Mouse (Mus musculus): ENCODE data around the gene Clspn. TPM values are rescaled to one million over a fixed set of nuclear protein-coding genes. Genes with fewer than 3 reads are reported as not detected.
"Not testable (repeated sequence)": the region's sequence is repeated elsewhere in the genome, so short reads cannot be mapped to it uniquely, and the experiment has no call there.

Clspn gene
- polyA plus RNA-seq, 1 experiment from 2014 or later, result 8.1 TPM

DNA sequence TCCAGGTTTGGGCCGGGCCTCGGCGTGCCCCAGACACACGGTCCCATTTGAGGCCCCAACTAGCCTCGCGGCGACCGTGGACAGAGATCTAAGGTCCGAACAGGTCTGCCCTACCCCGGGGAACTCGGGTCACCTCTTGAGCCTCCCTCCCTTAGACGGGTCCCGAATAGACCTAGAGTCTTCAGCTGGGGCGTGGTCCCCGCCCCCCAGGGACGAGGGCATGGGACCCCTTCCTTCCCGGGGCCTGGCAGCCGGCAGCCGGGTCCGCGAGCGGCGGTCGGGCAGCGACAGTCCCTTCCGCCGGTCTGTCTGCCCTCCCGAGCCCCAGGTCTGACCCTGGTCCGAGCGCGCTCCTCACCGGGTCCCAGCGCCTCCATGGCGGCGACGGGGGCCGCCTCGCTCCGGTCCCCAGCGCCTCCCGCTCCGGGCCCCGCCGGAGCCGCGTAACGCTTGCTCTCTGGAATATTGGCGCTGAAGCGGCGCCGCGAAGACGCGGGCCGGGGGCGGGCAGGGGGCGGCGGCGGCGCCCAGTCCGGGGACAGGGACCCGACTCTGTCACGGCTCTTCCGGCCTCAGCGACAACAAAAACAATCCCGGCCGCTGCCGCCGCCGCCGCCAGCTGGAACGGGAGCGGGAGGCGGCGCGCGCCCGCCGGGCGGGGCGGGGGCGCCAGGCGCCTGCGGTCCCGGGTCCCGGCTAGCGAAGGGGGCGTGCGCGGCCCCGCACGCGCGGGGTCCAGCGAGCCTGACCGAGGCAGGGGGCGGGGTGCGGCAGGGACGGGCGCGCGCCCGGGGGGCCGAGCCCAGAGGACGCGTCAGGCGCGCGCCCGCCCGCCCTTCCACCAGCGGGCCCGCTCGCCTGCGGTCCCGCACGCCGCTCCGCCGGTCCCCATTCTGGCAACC lies 23.7 kb upstream of the Clspn start, which contains the start of gene Ago4:
TSS of gene Ago4 (minus strand) at position 646 of the 902 bp plus-strand sequence.
- ATAC-seq (ENCODE audit: low FRiP score, low TSS enrichment), result peak; percentile 90
- H3K27me3 ChIP-seq (ENCODE audit: control insufficient read depth, insufficient read depth, low read length), result no peaks in the 10 kb centered on the region

DNA sequence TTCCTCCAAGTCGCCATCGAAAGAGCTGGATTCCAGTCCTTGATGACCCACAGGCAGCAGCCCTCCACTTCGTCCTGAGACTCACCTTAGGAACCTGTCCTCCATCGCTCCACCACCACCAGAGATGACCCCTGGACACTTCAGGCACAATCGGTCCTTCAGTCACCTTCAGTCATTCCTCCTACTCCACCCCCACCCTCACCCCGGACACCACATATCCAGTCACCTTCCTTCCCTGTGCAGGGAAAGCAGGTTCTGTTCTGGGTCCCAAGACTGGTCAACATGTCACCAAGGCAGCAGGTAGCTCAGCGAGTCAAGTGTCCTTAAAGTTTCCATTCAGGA lies 23.0 kb upstream of the Clspn start:
- peak overlapping the region; percentile 96 for H3K4me3 ChIP-seq (replicated peaks; ENCODE audit: low read depth, low read length)
- WGBS, result 8% methylated on average over 7 of the region's 7 CpGs
- no peaks in the 10 kb centered on the region for H3K27me3 ChIP-seq (ENCODE audit: control insufficient read depth, insufficient read depth, low read length)
- H3K4me2 ChIP-seq (ENCODE audit: low read length), result peak overlapping the region; percentile 86
- no peaks in the 10 kb centered on the region for H3K9me3 ChIP-seq (ENCODE audit: control insufficient read depth, low read length)
- DNase-seq (no peak), ATAC-seq (ENCODE audit: low FRiP score, low TSS enrichment) (peak; percentile 67)
- peak overlapping the region; percentile 88 for H3K27ac ChIP-seq (replicated peaks; ENCODE audit: low read depth, low read length)
- H3K36me3 ChIP-seq (ENCODE audit: control insufficient read depth, insufficient read depth, low read length), result no peaks in the 10 kb centered on the region
- peak overlapping the region; percentile 95 for H3K9ac ChIP-seq (replicated peaks; ENCODE audit: low read length)
- H3K4me1 ChIP-seq (ENCODE audit: control insufficient read depth, insufficient read depth, low read length), result peaks cover 13% of the 10 kb centered on the region

More for the DNA sequence above, 23.7 kb upstream of the Clspn start, which contains the start of gene Ago4:
- peak; percentile 94 for DNase-seq
- H3K9me3 ChIP-seq (ENCODE audit: control insufficient read depth, low read length), result no peaks in the 10 kb centered on the region
- peak within 1 kb of the TSS; percentile 96 for H3K4me3 ChIP-seq (replicated peaks; ENCODE audit: low read depth, low read length)
- WGBS, result under 1% methylated on average over 110 of the region's 120 CpGs
- H3K27ac ChIP-seq (replicated peaks; ENCODE audit: low read depth, low read length), result peak within 1 kb of the TSS; percentile 88
- peaks cover 13% of the 10 kb centered on the region for H3K4me1 ChIP-seq (ENCODE audit: control insufficient read depth, insufficient read depth, low read length)
- no peaks in the 10 kb centered on the region for H3K36me3 ChIP-seq (ENCODE audit: control insufficient read depth, insufficient read depth, low read length)
- H3K9ac ChIP-seq (replicated peaks; ENCODE audit: low read length), result peak within 1 kb of the TSS; percentile 95
- H3K4me2 ChIP-seq (ENCODE audit: low read length), result peak within 1 kb of the TSS; percentile 86

GRCm38 (mm10) chr4:126535631-126536030 lies 21.1 kb upstream of the Clspn start:
- WGBS, result 95% methylated on average over 7 of the region's 7 CpGs

DNA sequence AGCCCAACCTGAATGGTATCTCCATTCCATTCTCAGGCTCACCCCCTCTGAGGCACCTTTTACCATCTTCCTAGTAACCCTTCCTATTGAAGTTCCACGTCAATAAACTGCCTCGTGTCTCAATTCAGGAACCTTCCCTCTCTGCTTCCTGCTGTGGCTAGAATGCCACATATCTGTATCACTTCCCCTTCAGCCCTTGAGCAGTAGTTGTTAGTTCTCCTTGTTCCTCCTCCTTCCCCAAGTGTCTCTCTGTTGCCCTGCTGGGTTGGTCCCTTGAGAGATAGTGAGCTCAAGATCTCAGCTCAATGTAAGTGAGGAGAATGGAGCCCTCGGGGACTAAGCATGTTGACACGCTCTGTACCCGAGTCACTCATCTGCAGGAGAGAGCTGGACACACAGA lies 19.9 kb upstream of the Clspn start:
- ATAC-seq (ENCODE audit: low FRiP score, low TSS enrichment) (no peak), DNase-seq (no peak)
- H3K27me3 ChIP-seq (ENCODE audit: control insufficient read depth, insufficient read depth, low read length), result no peaks in the 10 kb centered on the region
- no peaks in the 10 kb centered on the region for H3K36me3 ChIP-seq (ENCODE audit: control insufficient read depth, insufficient read depth, low read length)
- no peak overlapping the region for H3K4me3 ChIP-seq (replicated peaks; ENCODE audit: low read depth, low read length)
- no peaks in the 10 kb centered on the region for H3K9me3 ChIP-seq (ENCODE audit: control insufficient read depth, low read length)
- no peak overlapping the region for H3K9ac ChIP-seq (replicated peaks; ENCODE audit: low read length)
- WGBS, result 74% methylated on average over 5 of the region's 5 CpGs
- H3K4me2 ChIP-seq (ENCODE audit: low read length), result no peak overlapping the region
- no peak overlapping the region for H3K27ac ChIP-seq (replicated peaks; ENCODE audit: low read depth, low read length)
- H3K4me1 ChIP-seq (ENCODE audit: control insufficient read depth, insufficient read depth, low read length), result peaks cover 6% of the 10 kb centered on the region

More at GRCm38 (mm10) chr4:126535631-126536030, 21.1 kb upstream of the Clspn start:
- not testable (repeated sequence) for DNase-seq; ATAC-seq (ENCODE audit: low FRiP score, low TSS enrichment); H3K9me3 ChIP-seq (ENCODE audit: control insufficient read depth, low read length); H3K27me3 ChIP-seq (ENCODE audit: control insufficient read depth, insufficient read depth, low read length); H3K27ac ChIP-seq (replicated peaks; ENCODE audit: low read depth, low read length); H3K4me2 ChIP-seq (ENCODE audit: low read length); H3K9ac ChIP-seq (replicated peaks; ENCODE audit: low read length); H3K4me3 ChIP-seq (replicated peaks; ENCODE audit: low read depth, low read length); H3K36me3 ChIP-seq (ENCODE audit: control insufficient read depth, insufficient read depth, low read length)
- peaks cover 13% of the 10 kb centered on the region for H3K4me1 ChIP-seq (ENCODE audit: control insufficient read depth, insufficient read depth, low read length)

GRCm38 (mm10) chr4:126540487-126541071 lies 16.2 kb upstream of the Clspn start:
- no peak overlapping the region for H3K4me3 ChIP-seq (replicated peaks; ENCODE audit: low read depth, low read length)
- no peak overlapping the region for H3K4me2 ChIP-seq (ENCODE audit: low read length)
- no peaks in the 10 kb centered on the region for H3K4me1 ChIP-seq (ENCODE audit: control insufficient read depth, insufficient read depth, low read length)
- H3K27ac ChIP-seq (replicated peaks; ENCODE audit: low read depth, low read length), result no peak overlapping the region
- ATAC-seq (ENCODE audit: low FRiP score, low TSS enrichment) (no peak), DNase-seq (no peak)
- WGBS, result 87% methylated on average over 3 of the region's 3 CpGs
- H3K36me3 ChIP-seq (ENCODE audit: control insufficient read depth, insufficient read depth, low read length), result no peaks in the 10 kb centered on the region
- H3K9me3 ChIP-seq (ENCODE audit: control insufficient read depth, low read length), result no peaks in the 10 kb centered on the region
- no peak overlapping the region for H3K9ac ChIP-seq (replicated peaks; ENCODE audit: low read length)
- no peaks in the 10 kb centered on the region for H3K27me3 ChIP-seq (ENCODE audit: control insufficient read depth, insufficient read depth, low read length)

DNA sequence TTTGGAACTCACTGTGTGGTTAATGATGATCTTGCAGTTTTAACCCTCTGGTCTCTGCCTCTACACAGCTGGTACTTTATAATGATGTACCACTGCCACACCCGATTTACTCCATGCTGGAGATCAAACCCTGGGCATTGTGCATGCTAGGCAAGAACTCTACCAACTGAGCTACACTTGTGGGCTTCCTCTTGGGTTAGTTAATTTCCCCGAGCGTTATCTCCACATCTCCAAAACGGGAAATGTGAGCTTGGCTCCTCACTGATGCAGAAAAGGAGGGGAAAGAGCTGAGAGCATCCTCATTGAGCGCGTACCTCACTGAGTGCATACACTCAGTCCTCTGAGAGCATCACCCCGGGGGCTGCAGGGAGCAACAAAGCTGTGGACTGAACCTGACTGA lies 13.9 kb upstream of the Clspn start:
- 67% methylated on average over 7 of the region's 7 CpGs for WGBS
- Histone ChIP-seq H3K9ac (replicated peaks; ENCODE audit: low read length) (no peak overlapping the region), H3K36me3 (ENCODE audit: control insufficient read depth, insufficient read depth, low read length) (no peaks in the 10 kb centered on the region), H3K27ac (replicated peaks; ENCODE audit: low read depth, low read length) (no peak overlapping the region), H3K4me2 (ENCODE audit: low read length) (no peak overlapping the region), H3K27me3 (ENCODE audit: control insufficient read depth, insufficient read depth, low read length) (no peaks in the 10 kb centered on the region), H3K9me3 (ENCODE audit: control insufficient read depth, low read length) (no peaks in the 10 kb centered on the region), H3K4me1 (ENCODE audit: control insufficient read depth, insufficient read depth, low read length) (no peaks in the 10 kb centered on the region), H3K4me3 (replicated peaks; ENCODE audit: low read depth, low read length) (no peak overlapping the region)
- ATAC-seq (ENCODE audit: low FRiP score, low TSS enrichment) (no peak), DNase-seq (no peak)

DNA sequence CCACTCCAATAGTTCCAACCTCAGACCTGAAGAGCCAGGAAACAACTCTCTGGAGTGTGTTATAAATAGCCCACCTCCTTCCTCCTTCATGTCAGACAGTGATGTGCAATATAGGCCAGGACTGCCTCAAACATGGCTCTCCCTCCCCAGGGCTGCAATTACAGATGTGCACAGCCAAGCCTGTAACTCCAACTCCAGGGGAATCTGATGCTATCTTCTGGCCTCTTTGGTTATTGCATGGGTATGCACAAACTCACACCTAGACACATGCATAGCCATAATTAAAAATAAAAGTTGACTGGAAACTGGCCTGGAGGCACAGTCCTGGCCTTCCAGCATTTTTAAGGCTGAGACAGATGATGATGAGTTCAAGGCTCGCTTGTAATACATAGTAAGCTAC lies 11.7 kb upstream of the Clspn start:
- Histone ChIP-seq H3K9ac (replicated peaks; ENCODE audit: low read length) (no peak overlapping the region), H3K27me3 (ENCODE audit: control insufficient read depth, insufficient read depth, low read length) (no peaks in the 10 kb centered on the region), H3K4me1 (ENCODE audit: control insufficient read depth, insufficient read depth, low read length) (no peaks in the 10 kb centered on the region), H3K4me3 (replicated peaks; ENCODE audit: low read depth, low read length) (no peak overlapping the region), H3K4me2 (ENCODE audit: low read length) (no peak overlapping the region), H3K9me3 (ENCODE audit: control insufficient read depth, low read length) (no peaks in the 10 kb centered on the region; the same call in 1 of the 2 replicates), H3K36me3 (ENCODE audit: control insufficient read depth, insufficient read depth, low read length) (no peaks in the 10 kb centered on the region), H3K27ac (replicated peaks; ENCODE audit: low read depth, low read length) (no peak overlapping the region)
- no peak for DNase-seq
- ATAC-seq (ENCODE audit: low FRiP score, low TSS enrichment), result no peak
- 71% methylated on average over 1 of the region's 1 CpGs for WGBS

GRCm38 (mm10) chr4:126545703-126546102 lies 11.0 kb upstream of the Clspn start:
- ATAC-seq (ENCODE audit: low FRiP score, low TSS enrichment) (no peak), DNase-seq (no peak)
- no peaks in the 10 kb centered on the region for H3K4me1 ChIP-seq (ENCODE audit: control insufficient read depth, insufficient read depth, low read length)
- H3K27me3 ChIP-seq (ENCODE audit: control insufficient read depth, insufficient read depth, low read length), result no peaks in the 10 kb centered on the region
- no peak overlapping the region for H3K4me2 ChIP-seq (ENCODE audit: low read length)
- H3K36me3 ChIP-seq (ENCODE audit: control insufficient read depth, insufficient read depth, low read length), result no peaks in the 10 kb centered on the region
- H3K4me3 ChIP-seq (replicated peaks; ENCODE audit: low read depth, low read length), result no peak overlapping the region
- no peak overlapping the region for H3K9ac ChIP-seq (replicated peaks; ENCODE audit: low read length)
- WGBS, result 72% methylated on average over 7 of the region's 7 CpGs
- H3K27ac ChIP-seq (replicated peaks; ENCODE audit: low read depth, low read length), result no peak overlapping the region
- H3K9me3 ChIP-seq (ENCODE audit: control insufficient read depth, low read length), result no peaks in the 10 kb centered on the region; the same call in 1 of the 2 replicates
